ENCODE assay signal across 26 mouse cellular contexts in genomic region chr5:124781696-124782095, GRCm38 (mm10). TPM values are rescaled to one million over a fixed set of nuclear protein-coding genes. Genes with fewer than 3 reads are reported as not detected.
"Had no signal": no experiment of that assay in that cellular context is flagged by ENCODE, and none has a peak within 500 bp of the region (broad histone marks: within the 10 kb centered on the region; RNA-seq: fewer than 3 reads in every experiment).

No protein-coding gene starts in this region.

- ATAC-seq: hindbrain, embryonic 16.5 days; inflammation-experienced regulatory T-cells, adult 6 months; intestine, embryonic 15.5 days; intestine, postnatal 0 days; liver, embryonic 12.5 days had no signal

- H3K9ac ChIP-seq: heart, embryonic 12.5 days; hindbrain, embryonic 12.5 days; hindbrain, embryonic 14.5 days; intestine, embryonic 15.5 days; limb, embryonic 12.5 days; liver, embryonic 12.5 days; liver, embryonic 14.5 days had no signal

- H3K27me3 ChIP-seq: hindbrain, embryonic 12.5 days; intestine, embryonic 15.5 days; limb, embryonic 12.5 days; liver, embryonic 12.5 days had no signal

- H3K4me1 ChIP-seq: heart, embryonic 10.5 days; heart, embryonic 12.5 days; hindbrain, embryonic 10.5 days; hindbrain, embryonic 12.5 days; intestine, embryonic 15.5 days; limb, embryonic 10.5 days; limb, embryonic 12.5 days; liver, embryonic 12.5 days had no signal

- H3K36me3 ChIP-seq: heart, embryonic 10.5 days; heart, embryonic 12.5 days; hindbrain, embryonic 10.5 days; hindbrain, embryonic 12.5 days; intestine, embryonic 15.5 days; limb, embryonic 10.5 days; limb, embryonic 12.5 days; liver, embryonic 12.5 days had no signal

- H3K4me3 ChIP-seq: heart, embryonic 10.5 days; heart, embryonic 12.5 days; hindbrain, embryonic 10.5 days; hindbrain, embryonic 12.5 days; intestine, embryonic 15.5 days; layer of hippocampus, adult 2 months; left cerebral cortex, adult 2 months; limb, embryonic 10.5 days; limb, embryonic 12.5 days; liver, embryonic 12.5 days had no signal

- H3K9me3 ChIP-seq: heart, embryonic 10.5 days had no signal

- DNase-seq: gastrocnemius, postnatal 25 days; heart, adult 18-20 months; heart, postnatal 10 days; heart, postnatal 4 days; kidney, adult 18-20 months; kidney, adult 8-10 months; kidney, postnatal 10 days; kidney, postnatal 25 days; kidney, postnatal 4 days; liver had no signal

- H3K4me2 ChIP-seq: heart, embryonic 12.5 days; hindbrain, embryonic 12.5 days; hindbrain, embryonic 14.5 days; intestine, embryonic 15.5 days; limb, embryonic 12.5 days; liver, embryonic 12.5 days had no signal

- H3K27ac ChIP-seq: heart, embryonic 10.5 days; hindbrain, embryonic 10.5 days; hindbrain, embryonic 12.5 days; hindbrain, embryonic 14.5 days; intestine, embryonic 15.5 days; layer of hippocampus, adult 2 months; left cerebral cortex, adult 2 months; limb, embryonic 10.5 days; limb, embryonic 12.5 days; liver, embryonic 12.5 days; liver, embryonic 14.5 days had no signal

RNA-seq across cellular contexts. Expression of gene Dnah10, which starts 56.8 kb away (rescaled TPM):
- total RNA-seq: granulocyte monocyte progenitor cell, adult 5-6 weeks had no signal
